Comparison of ENCODE assay signal across 7 mouse cellular contexts in the genomic region with DNA sequence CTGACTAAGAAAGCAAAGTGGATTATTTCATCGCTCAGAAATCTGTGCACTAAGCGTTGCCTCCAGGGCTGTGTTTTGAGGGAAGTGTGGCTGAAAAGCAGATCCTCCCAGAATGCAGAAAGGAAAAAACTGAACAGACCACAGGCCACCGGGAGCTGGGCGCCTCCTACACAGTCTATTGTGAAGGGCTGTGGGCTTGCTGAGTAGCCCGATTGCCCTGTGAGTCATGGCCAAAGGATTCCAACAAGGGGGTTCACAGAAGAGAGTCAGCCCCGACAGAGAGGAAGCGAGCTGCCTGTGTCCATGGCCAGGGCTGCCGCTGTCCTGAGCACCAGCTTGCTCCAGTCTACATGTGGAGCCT. TPM values are rescaled to one million over a fixed set of nuclear protein-coding genes. Genes with fewer than 3 reads are reported as not detected.
A peak's percentile ranks its signal among the peaks of the same experiment; 100 is the strongest.
DNase-seq lines count a peak whose midpoint lies in the region; ATAC-seq and TF ChIP-seq lines count a peak whose summit lies in the region.

No protein-coding gene starts in this region.

- no peak overlapping the region for H3K4me3 ChIP-seq in ES-Bruce4 (ENCODE audit: low read depth, low read length)
- peak overlapping the region; percentile 22 for H3K4me3 ChIP-seq in heart, embryonic 12.5 days
- H3K4me3 ChIP-seq in kidney, postnatal 0 days (replicated peaks; ENCODE audit: low read depth, low read length): peak overlapping the region; percentile 15; the same call in 1 of the 2 replicates

- TF ChIP-seq POLR2A in ES-Bruce4 (IDR thresholded peaks at IDR 0.05; ENCODE audit: insufficient read depth, low read length): no peak

- TF ChIP-seq EP300 in ES-Bruce4 (IDR thresholded peaks at IDR 0.05; ENCODE audit: insufficient read depth, low read depth, low read length): no peak

- H3K9me3 ChIP-seq in ES-Bruce4 (replicated peaks; ENCODE audit: control insufficient read depth, insufficient read depth, low read length, poor library complexity, severe bottlenecking): no peaks in the 10 kb centered on the region
- H3K9me3 ChIP-seq in heart, embryonic 12.5 days (replicated peaks): no peaks in the 10 kb centered on the region
- no peaks in the 10 kb centered on the region for H3K9me3 ChIP-seq in kidney, postnatal 0 days (replicated peaks; ENCODE audit: low read length)

- H3K4me1 ChIP-seq in ES-Bruce4 (ENCODE audit: control insufficient read depth, insufficient read depth, low read length): no peaks in the 10 kb centered on the region
- H3K4me1 ChIP-seq in heart, embryonic 12.5 days (replicated peaks): peaks cover 60% of the 10 kb centered on the region
- H3K4me1 ChIP-seq in kidney, postnatal 0 days (replicated peaks; ENCODE audit: insufficient read depth, low read length): peaks cover 23% of the 10 kb centered on the region

- H3K36me3 ChIP-seq in ES-Bruce4 (ENCODE audit: control insufficient read depth, insufficient read depth, low read length, poor library complexity, severe bottlenecking): no peaks in the 10 kb centered on the region
- H3K36me3 ChIP-seq in heart, embryonic 12.5 days: no peaks in the 10 kb centered on the region
- no peaks in the 10 kb centered on the region for H3K36me3 ChIP-seq in kidney, postnatal 0 days (ENCODE audit: insufficient read depth, low read length)

- DNase-seq in A20 (ENCODE audit: low read depth, low spot score): peak; percentile 69
- peak; percentile 75 for DNase-seq in embryo, embryonic 10.5 days (ENCODE audit: low spot score)
- DNase-seq in kidney, postnatal 0 days (ENCODE audit: low spot score): peak; percentile 85
- peak; percentile 44 for DNase-seq in lung, postnatal 14 days
- peak; percentile 43 for DNase-seq in ovary, adult 18-20 months (ENCODE audit: low spot score)

- no peak for TF ChIP-seq CTCF in ES-Bruce4 (IDR thresholded peaks at IDR 0.05; ENCODE audit: low read depth, low read length)
- no peak for TF ChIP-seq CTCF in kidney, postnatal 0 days (IDR thresholded peaks at IDR 0.05; ENCODE audit: low read depth)

- H3K4me2 ChIP-seq in heart, embryonic 12.5 days: peak overlapping the region; percentile 63
- peak overlapping the region; percentile 55 for H3K4me2 ChIP-seq in kidney, postnatal 0 days (ENCODE audit: low read length)

- H3K27ac ChIP-seq in ES-Bruce4 (ENCODE audit: insufficient read depth, low read length): 0 out of 2 replicates have a peak overlapping the region, but pooled peaks have one; percentile 14
- peak overlapping the region; percentile 92 for H3K27ac ChIP-seq in heart, embryonic 12.5 days (ENCODE audit: poor library complexity, severe bottlenecking)
- H3K27ac ChIP-seq in kidney, postnatal 0 days: peak overlapping the region; percentile 85

- H3K9ac ChIP-seq in ES-Bruce4 (ENCODE audit: low read depth, poor library complexity, severe bottlenecking): no peak overlapping the region
- H3K9ac ChIP-seq in heart, embryonic 12.5 days: peak overlapping the region; percentile 71
- peak overlapping the region; percentile 43; the same call in 1 of the 2 replicates for H3K9ac ChIP-seq in kidney, postnatal 0 days (ENCODE audit: low read depth, low read length)

- no peaks in the 10 kb centered on the region for H3K27me3 ChIP-seq in ES-Bruce4 (ENCODE audit: control insufficient read depth, insufficient read depth, low read length, poor library complexity, severe bottlenecking)
- H3K27me3 ChIP-seq in heart, embryonic 12.5 days (replicated peaks): no peaks in the 10 kb centered on the region
- H3K27me3 ChIP-seq in kidney, postnatal 0 days (ENCODE audit: insufficient read depth, low read length): no peaks in the 10 kb centered on the region

- ATAC-seq in heart, embryonic 12.5 days (ENCODE audit: insufficient number of reproducible peaks, low FRiP score): peak; percentile 67
- peak; percentile 72 for ATAC-seq in kidney, postnatal 0 days (replicated peaks; ENCODE audit: low FRiP score, low read depth)

- WGBS in heart, embryonic 12.5 days: 5% methylated on average over 8 of the region's 8 CpGs
- WGBS in kidney, postnatal 0 days: 4% methylated on average over 8 of the region's 8 CpGs

RNA-seq across cellular contexts. Expression of a gene that starts 12.4 kb away (rescaled TPM):
- 14.2 and 18.7 TPM in 2 replicates for polyA plus RNA-seq in ES-Bruce4 (2011; ENCODE audit: insufficient read depth, insufficient read length, low read depth, missing spikeins)
- 7.0 and 8.6 TPM in 2 replicates for polyA plus RNA-seq in heart, embryonic 12.5 days (2016; fragmentation: Nextera tagmentation; extraction: Ambion mirVana)
- polyA plus RNA-seq in kidney, postnatal 0 days (2015; fragmentation: Nextera tagmentation; extraction: Ambion mirVana): 5.9 and 6.7 TPM in 2 replicates

Comparison
In these comparisons a context has a peak if more than half of its experiments do, and no peak if none do; other contexts are left out.
1. H3K27ac ChIP-seq: peak in every context shown above with its lines; median percentile 92 in heart, embryonic 12.5 days; 85 in kidney, postnatal 0 days; 14 in ES-Bruce4.